Mouse (Mus musculus): Measurements from ENCODE around the gene Nck1.

DNA sequence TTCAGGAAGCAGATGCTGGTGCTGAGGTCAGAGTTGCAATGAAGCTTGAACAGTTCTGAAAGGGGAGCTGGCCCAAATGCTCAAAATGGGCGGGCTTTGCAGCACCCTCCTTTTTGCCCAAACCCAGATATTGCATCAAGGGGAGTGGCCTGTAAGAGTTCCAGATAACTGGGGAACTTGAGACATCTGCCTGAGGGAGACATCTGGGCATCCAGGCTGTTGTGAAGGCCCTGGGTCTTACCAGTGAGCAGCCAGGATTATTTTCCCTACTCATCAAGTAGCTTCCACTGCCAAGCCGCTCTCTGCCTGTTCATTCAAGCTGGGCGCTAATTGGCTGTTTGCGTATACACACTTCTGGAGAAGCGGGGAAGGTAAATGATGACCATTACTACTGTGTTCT lies 59.5 kb downstream of the Nck1 start, which contains the start of gene Il20rb:
- TF ChIP-seq CTCF (conservative IDR thresholded peaks at IDR 0.05 in 1 of 2, IDR thresholded peaks at IDR 0.05 in 1 of 2; ENCODE audit: low read depth in 2 of 2, low read length in 2 of 2) (no peak), ZC3H11A (IDR thresholded peaks at IDR 0.05; ENCODE audit: low read depth, low read length) (no peak), E2F4 (IDR thresholded peaks at IDR 0.05; ENCODE audit: insufficient replicate concordance, low read depth, low read length) (no peak), POLR2A (IDR thresholded peaks at IDR 0.05; ENCODE audit: low read depth, low read length) (no peak)
